25 mouse cellular contexts compared by ENCODE assay signal in the genomic region with DNA sequence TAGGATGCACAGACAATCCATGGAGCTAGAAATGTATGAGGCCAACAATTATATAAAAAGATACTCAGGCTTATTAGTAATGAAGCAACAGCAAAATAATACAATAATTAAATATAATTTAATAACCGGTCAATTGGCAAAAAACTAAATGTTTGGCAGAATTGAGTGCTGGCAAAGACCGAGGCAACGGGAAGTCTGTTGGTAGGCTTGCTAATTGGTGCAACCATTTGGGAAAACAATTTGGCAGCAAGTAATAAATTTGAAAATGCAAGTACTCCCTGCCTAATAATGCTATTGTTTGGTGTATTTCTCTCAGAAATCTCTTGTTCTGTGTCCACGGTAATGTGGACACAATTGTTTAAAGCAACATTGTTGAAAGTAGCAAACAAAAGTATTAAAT.
"Had no signal": no experiment of that assay in that cellular context is flagged by ENCODE, and none has a peak within 500 bp of the region (broad histone marks: within the 10 kb centered on the region; RNA-seq: fewer than 3 reads in every experiment).

No protein-coding gene starts in this region.

- H3K27ac ChIP-seq: kidney, embryonic 15.5 days; layer of hippocampus, adult 2 months; limb, embryonic 12.5 days; limb, embryonic 15.5 days; liver, embryonic 14.5 days; macrophage; neural tube, embryonic 12.5 days; neural tube, embryonic 15.5 days; stomach, postnatal 0 days had no signal

- H3K4me1 ChIP-seq: kidney, embryonic 15.5 days; limb, embryonic 15.5 days; neural tube, embryonic 12.5 days; neural tube, embryonic 15.5 days had no signal

- ATAC-seq: liver, postnatal 0 days; lung, postnatal 0 days had no signal

- H3K36me3 ChIP-seq: kidney, embryonic 15.5 days; limb, embryonic 12.5 days; limb, embryonic 15.5 days; neural tube, embryonic 12.5 days; neural tube, embryonic 15.5 days had no signal

- DNase-seq: kidney, adult 11 months; kidney, adult 8-10 months; kidney, postnatal 10 days; kidney, postnatal 36 days; left cerebral cortex, postnatal 4 days; liver, postnatal 0 days; lung, embryonic 14.5 days; midbrain, embryonic 14.5 days; right cerebral cortex, adult 18-20 months; right cerebral cortex, postnatal 14 days; right cerebral cortex, postnatal 4 days; thymus, adult 2 months; thymus, postnatal 14 days; thymus, postnatal 4 days had no signal

- H3K9me3 ChIP-seq: kidney, embryonic 15.5 days; limb, embryonic 12.5 days; limb, embryonic 15.5 days; neural tube, embryonic 12.5 days; neural tube, embryonic 15.5 days had no signal

- H3K4me2 ChIP-seq: kidney, embryonic 15.5 days; limb, embryonic 12.5 days; limb, embryonic 15.5 days; liver, embryonic 11.5 days; lung, embryonic 14.5 days; neural tube, embryonic 12.5 days; neural tube, embryonic 15.5 days had no signal

- H3K4me3 ChIP-seq: kidney, embryonic 15.5 days; layer of hippocampus, adult 2 months; limb, embryonic 12.5 days; limb, embryonic 15.5 days; neural tube, embryonic 12.5 days; neural tube, embryonic 15.5 days had no signal

- H3K9ac ChIP-seq: kidney, embryonic 15.5 days; limb, embryonic 12.5 days; limb, embryonic 15.5 days; liver, embryonic 14.5 days; liver, postnatal 0 days; lung, embryonic 14.5 days; neural tube, embryonic 12.5 days; neural tube, embryonic 15.5 days had no signal

- H3K27me3 ChIP-seq: kidney, embryonic 15.5 days; limb, embryonic 12.5 days; limb, embryonic 15.5 days; neural tube, embryonic 12.5 days; neural tube, embryonic 15.5 days had no signal
